Mouse (Mus musculus) midbrain, embryonic 12.5 days (tissue): Measurements from ENCODE around the gene Kifc3. TPM values are rescaled to one million over a fixed set of nuclear protein-coding genes. Genes with fewer than 3 reads are reported as not detected.
"Not testable (repeated sequence)": the region's sequence is repeated elsewhere in the genome, so short reads cannot be mapped to it uniquely, and the experiment has no call there.

ENCODE experiments used
- ATAC-seq: fragments of 200-750 bp; cut with Nextera tagmentation; 2 replicates; pipeline ENCODE4 v1.8.0; 2017; ENCODE audit warnings: low read depth, moderate TSS enrichment, moderate library complexity; ENCODE audit not compliant: low FRiP score
- H3K27ac ChIP-seq: fragments of 300-500 bp; sonication (generic); replicated peaks from 2 replicates; pipeline ENCODE4 v1.5.1; 2016; ENCODE audit warnings: mild to moderate bottlenecking
- H3K27me3 ChIP-seq: fragments of 300-500 bp; sonication (generic); 2 replicates; pipeline ENCODE4 v1.6.1; 2016; ENCODE audit warnings: mild to moderate bottlenecking
- H3K36me3 ChIP-seq: fragments of 300-500 bp; sonication (generic); 2 replicates; pipeline ENCODE4 v1.6.1; 2016
- H3K4me1 ChIP-seq: fragments of 300-500 bp; sonication (generic); 2 replicates; pipeline ENCODE4 v1.6.1; 2016
- H3K4me2 ChIP-seq: fragments of 300-500 bp; sonication (generic); replicated peaks from 2 replicates; pipeline ENCODE4 v1.6.1; 2016; ENCODE audit warnings: mild to moderate bottlenecking, moderate library complexity
- H3K4me3 ChIP-seq: fragments of 300-500 bp; sonication (generic); 2 replicates; pipeline ENCODE4 v1.5.1; 2016; ENCODE audit warnings: mild to moderate bottlenecking
- H3K9ac ChIP-seq: fragments of 300-500 bp; sonication (generic); replicated peaks from 2 replicates; pipeline ENCODE4 v1.6.1; 2016; ENCODE audit warnings: mild to moderate bottlenecking, moderate library complexity
- H3K9me3 ChIP-seq: fragments of 300-500 bp; sonication (generic); 2 replicates; pipeline ENCODE4 v1.6.1; 2016; ENCODE audit warnings: mild to moderate bottlenecking
- WGBS: fragments of 180-500 bp; shearing (Covaris S2); methylation state at CpG from one replicate; pipeline ENCODE4 v1.1.7; 2016; 5-methylcytosine and 5-hydroxymethylcytosine counted together
- polyA plus RNA-seq: library from polyadenylated mRNA; unstranded; fragments of >200 nt; fragmentation: Nextera tagmentation; extraction: Ambion mirVana; gene quantifications from 2 replicates; pipeline ENCODE4 v1.2.1, GENCODE M21; 2016

Kifc3 gene
- polyA plus RNA-seq, 1 experiment from 2014 or later, result 10.0 TPM

GRCm38 (mm10) chr8:95172433-95172832, 30.2 kb downstream of the Kifc3 start:
- WGBS, result 83% methylated on average over 5 of the region's 5 CpGs
- no peak for ATAC-seq
- H3K9me3 ChIP-seq, result no peaks in the 10 kb centered on the region
- no peak overlapping the region for H3K4me2 ChIP-seq
- H3K36me3 ChIP-seq, result no peaks in the 10 kb centered on the region
- H3K9ac ChIP-seq, result no peak overlapping the region
- no peaks in the 10 kb centered on the region for H3K27me3 ChIP-seq
- peaks cover 19% of the 10 kb centered on the region for H3K4me1 ChIP-seq
- H3K4me3 ChIP-seq, result no peak overlapping the region
- no peak overlapping the region for H3K27ac ChIP-seq

GRCm38 (mm10) chr8:95167726-95168125, 34.9 kb downstream of the Kifc3 start:
- Histone ChIP-seq H3K9me3 (no peaks in the 10 kb centered on the region), H3K9ac (no peak overlapping the region), H3K27me3 (peaks cover 4% of the 10 kb centered on the region; the same call in 1 of the 2 replicates), H3K36me3 (no peaks in the 10 kb centered on the region), H3K27ac (no peak overlapping the region), H3K4me1 (peaks cover 17% of the 10 kb centered on the region; the same call in 1 of the 2 replicates), H3K4me2 (no peak overlapping the region), H3K4me3 (no peak overlapping the region)
- 65% methylated on average over 5 of the region's 5 CpGs for WGBS
- ATAC-seq, result no peak

- H3K9me3 ChIP-seq, result no peaks in the 10 kb centered on the region
Measured at GRCm38 (mm10) chr8:95166400-95166799, 36.2 kb downstream of the Kifc3 start.

GRCm38 (mm10) chr8:95165923-95166322, 36.7 kb downstream of the Kifc3 start:
- H3K9me3 ChIP-seq, result no peaks in the 10 kb centered on the region
- 82% methylated on average over 11 of the region's 11 CpGs for WGBS
- H3K4me3 ChIP-seq, result no peak overlapping the region
- H3K4me2 ChIP-seq, result no peak overlapping the region
- peaks cover 4% of the 10 kb centered on the region; the same call in 1 of the 2 replicates for H3K27me3 ChIP-seq
- no peak overlapping the region for H3K27ac ChIP-seq
- ATAC-seq, result no peak
- H3K4me1 ChIP-seq, result peaks cover 18% of the 10 kb centered on the region; the same call in 1 of the 2 replicates
- no peaks in the 10 kb centered on the region for H3K36me3 ChIP-seq
- no peak overlapping the region for H3K9ac ChIP-seq

More at GRCm38 (mm10) chr8:95166400-95166799, 36.2 kb downstream of the Kifc3 start:
- no peak for ATAC-seq
- no peak overlapping the region for H3K9ac ChIP-seq
- no peaks in the 10 kb centered on the region for H3K36me3 ChIP-seq
- no peak overlapping the region for H3K4me3 ChIP-seq
- H3K4me2 ChIP-seq, result no peak overlapping the region
- no peak overlapping the region for H3K27ac ChIP-seq
- 47% methylated on average over 7 of the region's 7 CpGs for WGBS
- H3K27me3 ChIP-seq, result peaks cover 4% of the 10 kb centered on the region; the same call in 1 of the 2 replicates
- peaks cover 18% of the 10 kb centered on the region; the same call in 1 of the 2 replicates for H3K4me1 ChIP-seq

GRCm38 (mm10) chr8:95164469-95164868, 38.1 kb downstream of the Kifc3 start:
- H3K36me3 ChIP-seq, result no peaks in the 10 kb centered on the region
- WGBS, result 63% methylated on average over 7 of the region's 7 CpGs
- no peak; the same call in 1 of the 2 replicates for ATAC-seq
- H3K27me3 ChIP-seq, result peaks cover 4% of the 10 kb centered on the region; the same call in 1 of the 2 replicates
- no peak overlapping the region for H3K4me2 ChIP-seq
- H3K4me1 ChIP-seq, result peaks cover 18% of the 10 kb centered on the region; the same call in 1 of the 2 replicates
- no peak overlapping the region for H3K9ac ChIP-seq
- H3K27ac ChIP-seq, result no peak overlapping the region
- no peaks in the 10 kb centered on the region for H3K9me3 ChIP-seq
- no peak overlapping the region for H3K4me3 ChIP-seq

GRCm38 (mm10) chr8:95163969-95164368, 38.6 kb downstream of the Kifc3 start:
- H3K36me3 ChIP-seq, H3K9me3 ChIP-seq, H3K27me3 ChIP-seq, H3K27ac ChIP-seq, H3K4me3 ChIP-seq, H3K4me2 ChIP-seq, H3K9ac ChIP-seq, ATAC-seq: not testable (repeated sequence)
- 75% methylated on average over 2 of the region's 2 CpGs for WGBS
- peaks cover 18% of the 10 kb centered on the region; the same call in 1 of the 2 replicates for H3K4me1 ChIP-seq

- Histone ChIP-seq H3K9me3 (no peaks in the 10 kb centered on the region), H3K27ac (no peak overlapping the region), H3K36me3 (no peaks in the 10 kb centered on the region), H3K9ac (no peak overlapping the region), H3K4me3 (no peak overlapping the region), H3K4me1 (peaks cover 17% of the 10 kb centered on the region; the same call in 1 of the 2 replicates), H3K4me2 (no peak overlapping the region), H3K27me3 (peaks cover 4% of the 10 kb centered on the region; the same call in 1 of the 2 replicates)
- 57% methylated on average over 6 of the region's 6 CpGs for WGBS
- ATAC-seq, result no peak
Measured at GRCm38 (mm10) chr8:95162785-95163184, 39.8 kb downstream of the Kifc3 start.

- 76% methylated on average over 3 of the region's 3 CpGs for WGBS
- no peak for ATAC-seq
Measured at GRCm38 (mm10) chr8:95159344-95159743, 43.3 kb downstream of the Kifc3 start.

GRCm38 (mm10) chr8:95158654-95159053, 44.0 kb downstream of the Kifc3 start:
- WGBS, result 83% methylated on average over 8 of the region's 8 CpGs
- H3K4me2 ChIP-seq, result no peak overlapping the region
- no peaks in the 10 kb centered on the region for H3K27me3 ChIP-seq
- H3K4me1 ChIP-seq, result peaks cover 7% of the 10 kb centered on the region; the same call in 1 of the 2 replicates
- no peak overlapping the region for H3K4me3 ChIP-seq
- H3K9ac ChIP-seq, result no peak overlapping the region
- no peaks in the 10 kb centered on the region for H3K9me3 ChIP-seq
- no peaks in the 10 kb centered on the region for H3K36me3 ChIP-seq
- H3K27ac ChIP-seq, result no peak overlapping the region
- ATAC-seq, result no peak

More at GRCm38 (mm10) chr8:95159344-95159743, 43.3 kb downstream of the Kifc3 start:
- Histone ChIP-seq H3K4me3 (no peak overlapping the region), H3K36me3 (no peaks in the 10 kb centered on the region), H3K9ac (no peak overlapping the region), H3K27me3 (no peaks in the 10 kb centered on the region), H3K4me2 (no peak overlapping the region), H3K4me1 (peaks cover 7% of the 10 kb centered on the region; the same call in 1 of the 2 replicates), H3K9me3 (no peaks in the 10 kb centered on the region), H3K27ac (no peak overlapping the region)

GRCm38 (mm10) chr8:95157145-95157544, 45.5 kb downstream of the Kifc3 start:
- Histone ChIP-seq H3K4me2 (no peak overlapping the region), H3K27me3 (no peaks in the 10 kb centered on the region), H3K36me3 (no peaks in the 10 kb centered on the region), H3K4me1 (no peaks in the 10 kb centered on the region; the same call in 1 of the 2 replicates), H3K4me3 (no peak overlapping the region), H3K9ac (no peak overlapping the region), H3K27ac (no peak overlapping the region), H3K9me3 (no peaks in the 10 kb centered on the region)
- ATAC-seq, result no peak
- 71% methylated on average over 3 of the region's 3 CpGs for WGBS

GRCm38 (mm10) chr8:95156108-95156507, 46.5 kb downstream of the Kifc3 start:
- 83% methylated on average over 6 of the region's 6 CpGs for WGBS
- Histone ChIP-seq H3K4me2 (no peak overlapping the region), H3K4me3 (no peak overlapping the region), H3K4me1 (no peaks in the 10 kb centered on the region; the same call in 1 of the 2 replicates), H3K27ac (no peak overlapping the region), H3K9me3 (no peaks in the 10 kb centered on the region), H3K36me3 (no peaks in the 10 kb centered on the region), H3K9ac (no peak overlapping the region), H3K27me3 (no peaks in the 10 kb centered on the region; the same call in 1 of the 2 replicates)
- no peak for ATAC-seq

GRCm38 (mm10) chr8:95155361-95155760, 47.3 kb downstream of the Kifc3 start:
- no peak overlapping the region for H3K9ac ChIP-seq
- H3K4me3 ChIP-seq, result no peak overlapping the region
- no peaks in the 10 kb centered on the region; the same call in 1 of the 2 replicates for H3K4me1 ChIP-seq
- H3K9me3 ChIP-seq, result no peaks in the 10 kb centered on the region
- H3K36me3 ChIP-seq, result no peaks in the 10 kb centered on the region
- H3K27me3 ChIP-seq, result peaks cover 7% of the 10 kb centered on the region; the same call in 1 of the 2 replicates
- ATAC-seq, result no peak
- WGBS, result 89% methylated on average over 5 of the region's 5 CpGs
- no peak overlapping the region for H3K27ac ChIP-seq
- H3K4me2 ChIP-seq, result no peak overlapping the region
